Mouse (Mus musculus): ENCODE results near the gene Golga4.

The Golga4 gene

GRCm38 (mm10) chr9:118489579-118490019 is 16.5 kb upstream of the Golga4 start:
- peak; percentile 78 for DNase-seq

- DNase-seq, result no peak
Observed at GRCm38 (mm10) chr9:118491195-118491594, 14.9 kb upstream of the Golga4 start.

GRCm38 (mm10) chr9:118492932-118493698 is 13.0 kb upstream of the Golga4 start:
- no peak for DNase-seq

- DNase-seq, result no peak
Observed at GRCm38 (mm10) chr9:118494106-118494505, 12.0 kb upstream of the Golga4 start.

GRCm38 (mm10) chr9:118495933-118496332 is 10.1 kb upstream of the Golga4 start:
- no peak for DNase-seq

- no peak for DNase-seq
Observed at GRCm38 (mm10) chr9:118496952-118497351, 9.1 kb upstream of the Golga4 start.

- no peak for DNase-seq
Observed at GRCm38 (mm10) chr9:118498061-118498460, 8.0 kb upstream of the Golga4 start.

GRCm38 (mm10) chr9:118500963-118501362 is 5.1 kb upstream of the Golga4 start:
- DNase-seq, result no peak

GRCm38 (mm10) chr9:118504656-118505055 is 1.4 kb upstream of the Golga4 start:
- DNase-seq, result no peak

- DNase-seq, result peak; percentile 63
Observed at GRCm38 (mm10) chr9:118506404-118507231, 551 bp downstream of the Golga4 start.

- DNase-seq, result no peak
Observed at GRCm38 (mm10) chr9:118507552-118507951, 1.5 kb downstream of the Golga4 start.

- DNase-seq, result no peak
Observed at GRCm38 (mm10) chr9:118508601-118509000, 2.5 kb downstream of the Golga4 start.

- no peak for DNase-seq
Observed at GRCm38 (mm10) chr9:118510941-118511690, 5.0 kb downstream of the Golga4 start.

- DNase-seq, result no peak
Observed at GRCm38 (mm10) chr9:118512681-118513233, 6.7 kb downstream of the Golga4 start.

- DNase-seq, result no peak
Observed at GRCm38 (mm10) chr9:118515476-118515875, 9.4 kb downstream of the Golga4 start.

GRCm38 (mm10) chr9:118516162-118516561 is 10.1 kb downstream of the Golga4 start:
- no peak for DNase-seq

- DNase-seq, result no peak
Observed at GRCm38 (mm10) chr9:118517619-118518018, 11.6 kb downstream of the Golga4 start.

- DNase-seq, result no peak
Observed at GRCm38 (mm10) chr9:118519101-118519500, 13.0 kb downstream of the Golga4 start.

GRCm38 (mm10) chr9:118520011-118520410 is 13.9 kb downstream of the Golga4 start:
- peak; percentile 25 for DNase-seq

GRCm38 (mm10) chr9:118520858-118521257 is 14.8 kb downstream of the Golga4 start:
- no peak for DNase-seq

- no peak for DNase-seq
Observed at GRCm38 (mm10) chr9:118521659-118522058, 15.6 kb downstream of the Golga4 start.

GRCm38 (mm10) chr9:118523738-118524137 is 17.7 kb downstream of the Golga4 start:
- DNase-seq, result no peak

- no peak for DNase-seq
Observed at GRCm38 (mm10) chr9:118527056-118527455, 21.0 kb downstream of the Golga4 start.
